Mouse (Mus musculus): ENCODE measurements around the gene Prcd. TPM values are rescaled to one million over a fixed set of nuclear protein-coding genes. Genes with fewer than 3 reads are reported as not detected.

Gene Prcd
- polyA plus RNA-seq, 1 experiment from 2014 or later, result 0.97 TPM

DNA sequence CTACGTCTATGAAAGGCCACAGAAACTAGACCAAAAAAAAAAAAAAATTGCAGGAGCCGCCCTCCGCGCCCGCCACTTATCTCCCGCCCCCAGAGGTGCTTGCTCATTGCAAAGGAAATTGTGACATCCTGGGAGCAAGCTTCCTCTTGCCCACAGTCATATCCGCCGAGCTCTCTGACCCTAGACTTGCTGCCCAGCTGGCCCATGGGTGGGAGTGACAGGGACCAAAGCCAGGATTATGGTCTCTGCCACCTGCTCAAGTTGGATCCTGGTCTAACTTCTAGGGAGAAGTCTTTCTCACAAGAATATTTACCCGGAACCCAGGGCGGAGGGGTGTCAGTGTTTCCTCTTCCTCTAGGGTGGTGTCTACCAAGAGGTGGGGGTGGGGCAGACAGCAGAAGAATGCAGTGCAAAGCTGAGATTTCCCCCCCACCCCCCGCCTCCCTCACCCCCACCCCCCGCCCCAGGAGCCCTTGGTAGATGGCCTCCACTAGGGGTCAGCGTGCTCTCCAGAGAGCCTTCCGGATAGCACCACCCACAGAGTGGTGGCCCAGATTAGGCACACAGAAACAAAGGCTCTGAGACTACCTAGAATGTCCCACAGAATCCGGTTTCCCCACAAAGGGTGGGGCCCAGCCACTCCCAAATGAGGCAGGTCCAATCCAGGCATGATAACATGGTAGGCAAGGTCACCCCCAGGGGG lies 37.4 kb upstream of the Prcd start:
- H3K9ac ChIP-seq (ENCODE audit: low read length), result no peak overlapping the region
- no peaks in the 10 kb centered on the region for H3K9me3 ChIP-seq (ENCODE audit: control insufficient read depth, low read length)
- no peak for ATAC-seq (ENCODE audit: insufficient number of reproducible peaks, low FRiP score, low TSS enrichment, low read depth)
- H3K4me2 ChIP-seq (ENCODE audit: low read depth, severe bottlenecking), result no peak overlapping the region
- no peak overlapping the region; the same call in 1 of the 2 replicates for H3K27ac ChIP-seq (replicated peaks; ENCODE audit: low read depth, low read length)
- WGBS, result 61% methylated on average over 13 of the region's 15 CpGs
- H3K4me3 ChIP-seq (ENCODE audit: low read depth, low read length), result no peak overlapping the region
- no peaks in the 10 kb centered on the region for H3K27me3 ChIP-seq (ENCODE audit: control insufficient read depth, insufficient read depth, low read length)
- H3K36me3 ChIP-seq (ENCODE audit: control insufficient read depth, insufficient read depth, low read length), result no peaks in the 10 kb centered on the region
- H3K4me1 ChIP-seq (ENCODE audit: control insufficient read depth, insufficient read depth, low read length), result peaks cover 16% of the 10 kb centered on the region
- no peak for DNase-seq (ENCODE audit: low spot score)

DNA sequence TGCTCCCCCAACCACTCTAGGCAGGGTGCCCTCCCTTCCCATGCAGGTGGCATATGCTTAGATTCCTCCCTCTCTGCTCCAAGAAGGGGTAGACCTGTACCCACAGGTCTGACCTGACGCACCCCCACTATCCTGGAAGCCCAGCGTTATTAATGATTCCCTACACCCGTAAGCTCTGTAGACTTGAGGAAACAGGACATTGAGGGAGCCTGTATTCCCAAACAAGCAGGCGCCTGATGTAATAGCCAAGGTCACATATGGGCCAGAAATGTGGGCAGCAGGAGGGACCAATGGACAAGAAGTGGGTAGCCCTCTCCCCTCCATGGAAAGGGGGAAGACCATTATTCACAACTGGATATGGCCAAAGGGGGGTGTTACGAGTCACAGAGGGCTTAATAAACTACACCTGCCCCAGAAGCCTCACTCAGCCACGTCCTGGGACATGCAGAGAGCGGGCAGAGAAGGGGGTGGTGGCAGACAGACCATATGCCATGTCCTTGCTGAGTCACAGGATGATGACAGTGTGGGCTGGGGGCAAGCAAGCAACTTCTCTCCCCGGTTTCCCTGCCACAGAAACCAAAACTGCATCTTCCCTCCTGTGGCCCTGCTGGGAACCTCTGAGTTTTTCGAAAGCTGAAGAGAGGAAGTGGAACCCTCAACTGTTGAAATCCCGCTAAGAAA lies 36.8 kb upstream of the Prcd start:
- no peak overlapping the region for H3K4me2 ChIP-seq (ENCODE audit: low read depth, severe bottlenecking)
- peaks cover 23% of the 10 kb centered on the region for H3K4me1 ChIP-seq (ENCODE audit: control insufficient read depth, insufficient read depth, low read length)
- no peaks in the 10 kb centered on the region for H3K27me3 ChIP-seq (ENCODE audit: control insufficient read depth, insufficient read depth, low read length)
- no peak for DNase-seq (ENCODE audit: low spot score)
- 67% methylated on average over 10 of the region's 10 CpGs for whole genome bisulfite sequencing
- no peak for ATAC-seq (ENCODE audit: insufficient number of reproducible peaks, low FRiP score, low TSS enrichment, low read depth)
- no peaks in the 10 kb centered on the region for H3K36me3 ChIP-seq (ENCODE audit: control insufficient read depth, insufficient read depth, low read length)
- H3K27ac ChIP-seq (replicated peaks; ENCODE audit: low read depth, low read length), result no peak overlapping the region
- H3K4me3 ChIP-seq (ENCODE audit: low read depth, low read length), result no peak overlapping the region
- no peak overlapping the region for H3K9ac ChIP-seq (ENCODE audit: low read length)
- H3K9me3 ChIP-seq (ENCODE audit: control insufficient read depth, low read length), result no peaks in the 10 kb centered on the region

DNA sequence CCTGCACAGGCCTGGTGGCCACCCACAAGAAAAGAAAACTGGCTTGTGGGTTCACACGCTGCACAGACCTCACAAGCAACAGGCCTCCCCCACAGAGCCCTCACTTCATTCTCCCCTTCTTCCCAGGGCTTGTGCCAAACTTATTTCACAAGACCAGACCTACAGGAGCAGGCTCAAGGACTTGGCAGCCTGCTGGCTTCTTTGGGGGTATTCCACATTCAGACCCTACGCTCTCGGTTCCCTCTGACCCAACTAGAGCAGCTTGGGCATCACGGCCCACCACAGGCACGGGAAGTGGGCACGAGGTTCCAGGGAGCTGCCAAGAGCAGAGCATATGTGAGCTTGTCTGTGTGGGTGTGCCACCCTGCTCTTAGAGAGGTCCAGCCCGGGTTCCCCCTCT lies 35.7 kb upstream of the Prcd start:
- Histone ChIP-seq H3K36me3 (ENCODE audit: control insufficient read depth, insufficient read depth, low read length) (no peaks in the 10 kb centered on the region), H3K27ac (replicated peaks; ENCODE audit: low read depth, low read length) (no peak overlapping the region), H3K4me2 (ENCODE audit: low read depth, severe bottlenecking) (no peak overlapping the region), H3K9ac (ENCODE audit: low read length) (no peak overlapping the region), H3K27me3 (ENCODE audit: control insufficient read depth, insufficient read depth, low read length) (no peaks in the 10 kb centered on the region), H3K9me3 (ENCODE audit: control insufficient read depth, low read length) (no peaks in the 10 kb centered on the region), H3K4me3 (ENCODE audit: low read depth, low read length) (no peak overlapping the region), H3K4me1 (ENCODE audit: control insufficient read depth, insufficient read depth, low read length) (peaks cover 28% of the 10 kb centered on the region)
- 86% methylated on average over 7 of the region's 7 CpGs for WGBS
- DNase-seq (ENCODE audit: low spot score) (no peak), ATAC-seq (ENCODE audit: insufficient number of reproducible peaks, low FRiP score, low TSS enrichment, low read depth) (no peak)

DNA sequence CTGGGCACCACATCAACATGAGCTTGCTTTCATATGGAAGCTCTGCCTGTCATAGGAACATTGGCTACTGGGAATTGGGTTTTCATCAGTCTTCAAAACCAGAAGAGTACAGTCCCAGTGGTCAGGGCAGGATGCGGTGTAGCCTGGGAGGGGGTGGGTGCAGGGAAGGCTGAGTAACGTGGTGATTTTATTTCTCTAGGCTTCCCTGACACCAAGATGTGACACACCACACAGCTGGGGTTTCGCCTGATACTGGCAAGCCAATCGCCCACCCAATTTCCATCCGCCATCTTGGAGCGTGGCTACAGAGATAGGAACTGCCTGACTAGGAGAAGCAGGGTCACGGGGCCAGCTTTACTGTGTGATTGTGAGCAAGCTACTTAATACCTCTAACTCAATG lies 34.7 kb upstream of the Prcd start:
- Histone ChIP-seq H3K9me3 (ENCODE audit: control insufficient read depth, low read length) (no peaks in the 10 kb centered on the region), H3K4me1 (ENCODE audit: control insufficient read depth, insufficient read depth, low read length) (peaks cover 33% of the 10 kb centered on the region), H3K4me2 (ENCODE audit: low read depth, severe bottlenecking) (no peak overlapping the region), H3K27me3 (ENCODE audit: control insufficient read depth, insufficient read depth, low read length) (0 out of 2 replicates have a peak, but pooled peaks cover 5% of the 10 kb centered on the region), H3K27ac (replicated peaks; ENCODE audit: low read depth, low read length) (no peak overlapping the region), H3K4me3 (ENCODE audit: low read depth, low read length) (no peak overlapping the region), H3K9ac (ENCODE audit: low read length) (no peak overlapping the region), H3K36me3 (ENCODE audit: control insufficient read depth, insufficient read depth, low read length) (no peaks in the 10 kb centered on the region)
- 90% methylated on average over 7 of the region's 7 CpGs for WGBS
- ATAC-seq (ENCODE audit: insufficient number of reproducible peaks, low FRiP score, low TSS enrichment, low read depth) (no peak), DNase-seq (ENCODE audit: low spot score) (no peak)

DNA sequence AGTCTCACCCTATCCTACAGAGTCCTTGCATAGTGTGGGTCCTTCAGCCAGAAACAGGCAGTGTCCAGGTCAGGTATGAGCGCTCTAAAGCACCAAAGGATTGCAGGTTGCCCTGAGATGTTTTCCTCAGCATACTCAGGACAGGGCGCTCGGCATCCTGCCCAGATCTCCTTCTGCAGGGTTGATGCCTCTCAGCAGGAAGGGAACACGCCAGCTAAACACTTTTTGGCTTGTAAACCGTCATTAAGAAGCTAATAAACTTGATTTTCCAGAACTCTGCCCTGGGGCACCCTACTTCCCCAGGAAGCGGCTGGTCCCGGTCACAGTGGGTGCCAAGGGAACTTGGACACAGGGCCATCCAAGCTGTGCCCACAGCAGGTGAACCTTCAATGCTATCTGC lies 34.2 kb upstream of the Prcd start:
- Histone ChIP-seq H3K36me3 (ENCODE audit: control insufficient read depth, insufficient read depth, low read length) (no peaks in the 10 kb centered on the region), H3K4me2 (ENCODE audit: low read depth, severe bottlenecking) (no peak overlapping the region), H3K4me1 (ENCODE audit: control insufficient read depth, insufficient read depth, low read length) (peaks cover 33% of the 10 kb centered on the region), H3K27me3 (ENCODE audit: control insufficient read depth, insufficient read depth, low read length) (0 out of 2 replicates have a peak, but pooled peaks cover 5% of the 10 kb centered on the region), H3K9ac (ENCODE audit: low read length) (no peak overlapping the region), H3K4me3 (ENCODE audit: low read depth, low read length) (no peak overlapping the region), H3K9me3 (ENCODE audit: control insufficient read depth, low read length) (no peaks in the 10 kb centered on the region), H3K27ac (replicated peaks; ENCODE audit: low read depth, low read length) (no peak overlapping the region)
- ATAC-seq (ENCODE audit: insufficient number of reproducible peaks, low FRiP score, low TSS enrichment, low read depth), result no peak
- DNase-seq (ENCODE audit: low spot score), result no peak
- WGBS, result 57% methylated on average over 7 of the region's 7 CpGs

DNA sequence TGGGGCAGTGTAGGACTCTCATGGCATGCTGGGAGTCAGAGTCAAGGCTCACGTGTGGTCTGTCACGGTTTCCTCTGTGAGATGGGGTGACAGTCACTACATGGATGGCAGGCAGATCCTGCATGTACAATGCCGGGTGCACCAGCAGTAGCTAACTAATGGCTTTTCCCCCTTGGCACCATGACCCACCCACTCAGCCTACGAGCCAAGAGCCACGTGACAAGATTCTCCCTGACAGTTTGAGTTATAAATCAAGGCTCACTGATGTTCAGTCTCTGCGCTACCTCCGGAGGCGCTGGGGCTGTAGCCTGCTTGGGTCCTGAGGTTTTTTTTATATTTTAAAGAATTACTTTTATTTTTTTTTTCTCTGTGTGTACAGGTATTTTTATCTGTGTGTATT lies 33.8 kb upstream of the Prcd start:
- Histone ChIP-seq H3K4me3 (ENCODE audit: low read depth, low read length) (no peak overlapping the region), H3K4me1 (ENCODE audit: control insufficient read depth, insufficient read depth, low read length) (peaks cover 33% of the 10 kb centered on the region), H3K36me3 (ENCODE audit: control insufficient read depth, insufficient read depth, low read length) (no peaks in the 10 kb centered on the region), H3K27me3 (ENCODE audit: control insufficient read depth, insufficient read depth, low read length) (0 out of 2 replicates have a peak, but pooled peaks cover 5% of the 10 kb centered on the region), H3K9me3 (ENCODE audit: control insufficient read depth, low read length) (no peaks in the 10 kb centered on the region), H3K27ac (replicated peaks; ENCODE audit: low read depth, low read length) (no peak overlapping the region), H3K4me2 (ENCODE audit: low read depth, severe bottlenecking) (no peak overlapping the region), H3K9ac (ENCODE audit: low read length) (no peak overlapping the region)
- no peak for ATAC-seq (ENCODE audit: insufficient number of reproducible peaks, low FRiP score, low TSS enrichment, low read depth)
- DNase-seq (ENCODE audit: low spot score), result no peak
- WGBS, result 56% methylated on average over 8 of the region's 8 CpGs

DNA sequence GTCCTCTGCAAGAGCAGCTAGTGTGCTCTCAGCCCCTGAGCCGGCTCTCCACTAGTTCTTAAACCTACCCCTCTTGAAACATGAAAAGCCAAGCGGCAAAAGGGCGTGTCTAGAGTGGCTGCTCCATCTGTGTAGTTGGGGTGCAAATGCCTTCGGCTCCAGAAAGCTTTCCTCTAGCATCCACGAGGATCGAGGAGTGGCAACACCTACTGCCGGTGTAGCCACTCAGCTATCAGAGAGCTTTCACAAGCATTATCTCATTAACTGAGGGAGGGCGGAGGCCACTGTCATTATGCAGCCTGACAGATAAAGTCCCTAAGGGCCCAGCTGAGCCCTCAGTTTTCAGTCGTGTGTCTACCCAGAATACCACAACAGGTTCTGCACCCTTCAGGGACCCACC lies 33.3 kb upstream of the Prcd start:
- no peak overlapping the region for H3K4me2 ChIP-seq (ENCODE audit: low read depth, severe bottlenecking)
- WGBS, result 34% methylated on average over 9 of the region's 9 CpGs

DNA sequence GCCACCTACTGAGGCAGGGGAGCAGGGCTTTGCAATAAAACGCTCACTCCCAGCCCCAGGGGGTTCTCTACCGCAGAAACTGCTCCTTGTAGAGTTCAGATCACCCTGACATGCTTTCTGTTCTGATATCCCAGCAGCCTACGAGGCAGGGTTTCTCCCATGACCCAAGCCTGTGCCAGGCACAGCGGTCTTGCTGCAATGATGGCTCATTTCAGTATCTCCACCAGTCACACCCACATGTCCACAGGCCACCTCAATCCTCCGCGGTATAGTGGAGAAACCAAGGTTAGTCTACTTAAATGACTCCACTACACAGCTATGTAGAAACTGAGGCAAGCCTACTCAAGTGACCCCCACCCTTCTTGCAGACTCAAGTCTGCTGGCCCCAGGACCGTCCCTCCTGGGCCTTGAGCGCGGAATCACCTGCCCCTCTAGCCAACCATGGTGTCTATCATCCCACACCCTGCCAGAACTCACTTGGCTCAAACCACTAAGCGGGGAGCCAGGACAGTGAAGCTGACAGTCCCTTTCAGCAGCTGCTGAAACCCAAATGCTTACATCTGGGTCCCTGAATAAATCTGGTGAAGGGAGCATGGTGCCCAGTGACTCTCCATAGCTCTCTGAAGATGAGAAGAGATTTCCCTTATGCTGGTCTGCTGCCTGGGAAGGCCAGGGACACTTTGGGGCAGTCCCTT lies 32.6 kb upstream of the Prcd start:
- DNase-seq (ENCODE audit: low spot score) (no peak), ATAC-seq (ENCODE audit: insufficient number of reproducible peaks, low FRiP score, low TSS enrichment, low read depth) (no peak)
- H3K9me3 ChIP-seq (ENCODE audit: control insufficient read depth, low read length), result no peaks in the 10 kb centered on the region
- 78% methylated on average over 10 of the region's 10 CpGs for WGBS
- H3K27me3 ChIP-seq (ENCODE audit: control insufficient read depth, insufficient read depth, low read length), result 0 out of 2 replicates have a peak, but pooled peaks cover 5% of the 10 kb centered on the region
- no peaks in the 10 kb centered on the region for H3K36me3 ChIP-seq (ENCODE audit: control insufficient read depth, insufficient read depth, low read length)
- H3K9ac ChIP-seq (ENCODE audit: low read length), result no peak overlapping the region
- 0 out of 2 replicates have a peak overlapping the region, but pooled peaks have one; percentile 14 for H3K27ac ChIP-seq (replicated peaks; ENCODE audit: low read depth, low read length)
- no peak overlapping the region for H3K4me2 ChIP-seq (ENCODE audit: low read depth, severe bottlenecking)
- H3K4me1 ChIP-seq (ENCODE audit: control insufficient read depth, insufficient read depth, low read length), result peaks cover 33% of the 10 kb centered on the region
- no peak overlapping the region for H3K4me3 ChIP-seq (ENCODE audit: low read depth, low read length)

More for the DNA sequence above, 33.3 kb upstream of the Prcd start:
- no peaks in the 10 kb centered on the region for H3K9me3 ChIP-seq (ENCODE audit: control insufficient read depth, low read length)
- H3K27ac ChIP-seq (replicated peaks; ENCODE audit: low read depth, low read length), result no peak overlapping the region
- H3K27me3 ChIP-seq (ENCODE audit: control insufficient read depth, insufficient read depth, low read length), result 0 out of 2 replicates have a peak, but pooled peaks cover 5% of the 10 kb centered on the region
- no peak for ATAC-seq (ENCODE audit: insufficient number of reproducible peaks, low FRiP score, low TSS enrichment, low read depth)
- peaks cover 33% of the 10 kb centered on the region for H3K4me1 ChIP-seq (ENCODE audit: control insufficient read depth, insufficient read depth, low read length)
- no peak for DNase-seq (ENCODE audit: low spot score)
- H3K9ac ChIP-seq (ENCODE audit: low read length), result no peak overlapping the region
- H3K4me3 ChIP-seq (ENCODE audit: low read depth, low read length), result no peak overlapping the region
- no peaks in the 10 kb centered on the region for H3K36me3 ChIP-seq (ENCODE audit: control insufficient read depth, insufficient read depth, low read length)

Data from limb, embryonic 11.5 days (tissue).